Mouse (Mus musculus): ENCODE results near the gene Hspa1a. TPM values are rescaled to one million over a fixed set of nuclear protein-coding genes. Genes with fewer than 3 reads are reported as not detected.

Hspa1a gene
- polyA plus RNA-seq, 1 experiment, result 1.8 TPM

DNA sequence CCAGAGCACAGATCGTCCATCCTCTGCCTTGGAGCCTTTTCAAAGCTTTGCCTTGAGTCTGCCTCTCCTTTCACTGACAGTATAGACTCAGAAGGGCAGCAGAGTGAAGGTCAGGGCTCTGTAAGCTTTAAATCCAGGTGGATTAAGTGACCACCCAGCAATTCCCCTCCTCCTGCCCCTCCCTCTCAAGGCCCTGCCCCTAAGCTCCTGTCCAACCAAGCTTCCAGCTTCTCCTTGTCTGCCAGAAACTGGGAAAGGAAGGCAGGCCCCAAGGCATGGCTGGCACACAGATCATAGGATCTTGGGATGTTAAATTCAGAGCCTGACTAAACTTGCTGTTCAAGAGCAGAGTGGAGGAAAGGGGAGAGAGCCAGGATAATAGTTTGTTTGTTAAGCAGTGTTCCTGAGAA lies 7.3 kb downstream of the Hspa1a start:
- no peak overlapping the region for H3K4me3 ChIP-seq
- no peaks in the 10 kb centered on the region for H3K36me3 ChIP-seq (ENCODE audit: control insufficient read depth, insufficient read depth)

DNA sequence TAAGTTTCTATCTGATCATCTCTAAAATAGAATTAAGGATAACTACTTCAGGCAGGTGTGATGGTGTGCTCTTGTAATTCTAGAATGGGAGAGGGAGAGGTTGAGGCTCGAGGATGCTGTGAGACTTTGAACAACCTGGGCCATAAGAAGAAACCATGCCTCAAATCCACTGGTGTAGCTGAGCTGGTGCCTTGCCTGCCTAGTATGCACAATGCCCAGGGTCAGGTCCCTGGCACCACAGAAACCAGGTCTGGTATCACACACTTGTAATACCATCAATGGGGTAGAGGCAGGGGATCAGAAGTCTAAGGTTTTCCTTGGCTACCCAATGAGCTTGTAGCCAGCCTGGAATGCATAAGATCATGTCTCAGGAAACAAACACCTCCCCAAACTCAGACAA lies 9.1 kb downstream of the Hspa1a start:
- TF ChIP-seq MAX (IDR thresholded peaks at IDR 0.05; ENCODE audit: low read depth) (no peak), TCF3 (IDR thresholded peaks at IDR 0.05; ENCODE audit: insufficient read length, low read depth) (no peak), USF1 (IDR thresholded peaks at IDR 0.05; ENCODE audit: low read depth) (no peak), POLR2AphosphoS2 (IDR thresholded peaks at IDR 0.05; ENCODE audit: insufficient read length, low read depth) (no peak), TCF12 (IDR thresholded peaks at IDR 0.05; ENCODE audit: insufficient read depth, poor library complexity, severe bottlenecking) (no peak), CEBPB (IDR thresholded peaks at IDR 0.05; ENCODE audit: insufficient read depth, poor library complexity, severe bottlenecking) (no peak), POLR2A (IDR thresholded peaks at IDR 0.05; ENCODE audit: insufficient read length, low read depth) (no peak), E2F4 (IDR thresholded peaks at IDR 0.05; ENCODE audit: insufficient read depth) (no peak), MYOG (IDR thresholded peaks at IDR 0.05; ENCODE audit: control insufficient read depth in 1 of 3, insufficient read depth in 1 of 3, insufficient read length in 2 of 3, low read depth in 2 of 3) (no peak), REST (IDR thresholded peaks at IDR 0.05; ENCODE audit: insufficient read depth, insufficient read length) (no peak), SRF (IDR thresholded peaks at IDR 0.05; ENCODE audit: control insufficient read depth, insufficient read length, low read depth) (no peak), MYOD1 (IDR thresholded peaks at IDR 0.05; ENCODE audit: control insufficient read depth in 1 of 3, insufficient read length in 2 of 3, low read depth in 2 of 3) (no peak)
- Histone ChIP-seq H3K4me2 (ENCODE audit: low read depth) (no peak overlapping the region), H3K4me3 (no peak overlapping the region), H3ac (ENCODE audit: control insufficient read depth, insufficient read length) (no peak overlapping the region), H3K36me3 (ENCODE audit: control insufficient read depth, insufficient read depth) (no peaks in the 10 kb centered on the region), H3K79me2 (ENCODE audit: control insufficient read depth, insufficient read depth) (no peaks in the 10 kb centered on the region), H3K27me3 (ENCODE audit: control insufficient read depth, insufficient read depth, insufficient read length) (no peaks in the 10 kb centered on the region)

More for the DNA sequence above, 7.3 kb downstream of the Hspa1a start:
- Histone ChIP-seq H3ac (ENCODE audit: control insufficient read depth, insufficient read length) (no peak overlapping the region), H3K79me2 (ENCODE audit: control insufficient read depth, insufficient read depth) (no peaks in the 10 kb centered on the region), H3K27me3 (ENCODE audit: control insufficient read depth, insufficient read depth, insufficient read length) (no peaks in the 10 kb centered on the region), H3K4me2 (ENCODE audit: low read depth) (no peak overlapping the region)
- TF ChIP-seq MYOG (IDR thresholded peaks at IDR 0.05; ENCODE audit: control insufficient read depth in 1 of 3, insufficient read depth in 1 of 3, insufficient read length in 2 of 3, low read depth in 2 of 3) (no peak), E2F4 (IDR thresholded peaks at IDR 0.05; ENCODE audit: insufficient read depth) (no peak), TCF3 (IDR thresholded peaks at IDR 0.05; ENCODE audit: insufficient read length, low read depth) (no peak), MAX (IDR thresholded peaks at IDR 0.05; ENCODE audit: low read depth) (no peak), REST (IDR thresholded peaks at IDR 0.05; ENCODE audit: insufficient read depth, insufficient read length) (no peak), TCF12 (IDR thresholded peaks at IDR 0.05; ENCODE audit: insufficient read depth, poor library complexity, severe bottlenecking) (no peak), POLR2AphosphoS2 (IDR thresholded peaks at IDR 0.05; ENCODE audit: insufficient read length, low read depth) (no peak), POLR2A (IDR thresholded peaks at IDR 0.05; ENCODE audit: insufficient read length, low read depth) (no peak), MYOD1 (IDR thresholded peaks at IDR 0.05; ENCODE audit: control insufficient read depth in 1 of 3, insufficient read length in 2 of 3, low read depth in 2 of 3) (no peak), USF1 (IDR thresholded peaks at IDR 0.05; ENCODE audit: low read depth) (no peak), SRF (IDR thresholded peaks at IDR 0.05; ENCODE audit: control insufficient read depth, insufficient read length, low read depth) (no peak), CEBPB (IDR thresholded peaks at IDR 0.05; ENCODE audit: insufficient read depth, poor library complexity, severe bottlenecking) (no peak)

DNA sequence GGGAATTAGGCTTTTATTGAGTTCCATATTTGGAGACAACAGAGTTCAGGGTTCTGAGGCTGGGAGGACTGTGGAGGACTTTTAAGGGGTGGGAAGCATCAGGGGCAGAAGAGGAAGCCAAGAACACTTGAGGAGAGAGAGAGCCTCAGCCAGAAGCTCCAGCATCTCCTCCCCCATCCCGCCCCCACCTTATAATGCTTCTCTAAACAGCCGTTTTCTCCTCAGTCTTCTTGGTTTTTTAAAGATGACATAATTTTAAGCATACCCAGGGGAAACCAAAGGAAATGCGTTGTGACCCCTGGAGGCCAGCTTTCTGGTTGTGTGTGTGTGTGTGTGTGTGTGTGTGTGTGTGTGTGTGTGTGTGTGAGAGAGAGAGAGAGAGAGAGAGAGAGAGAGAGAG lies 9.8 kb downstream of the Hspa1a start:
- H3K27me3 ChIP-seq (ENCODE audit: control insufficient read depth, insufficient read depth, insufficient read length), result no peaks in the 10 kb centered on the region

DNA sequence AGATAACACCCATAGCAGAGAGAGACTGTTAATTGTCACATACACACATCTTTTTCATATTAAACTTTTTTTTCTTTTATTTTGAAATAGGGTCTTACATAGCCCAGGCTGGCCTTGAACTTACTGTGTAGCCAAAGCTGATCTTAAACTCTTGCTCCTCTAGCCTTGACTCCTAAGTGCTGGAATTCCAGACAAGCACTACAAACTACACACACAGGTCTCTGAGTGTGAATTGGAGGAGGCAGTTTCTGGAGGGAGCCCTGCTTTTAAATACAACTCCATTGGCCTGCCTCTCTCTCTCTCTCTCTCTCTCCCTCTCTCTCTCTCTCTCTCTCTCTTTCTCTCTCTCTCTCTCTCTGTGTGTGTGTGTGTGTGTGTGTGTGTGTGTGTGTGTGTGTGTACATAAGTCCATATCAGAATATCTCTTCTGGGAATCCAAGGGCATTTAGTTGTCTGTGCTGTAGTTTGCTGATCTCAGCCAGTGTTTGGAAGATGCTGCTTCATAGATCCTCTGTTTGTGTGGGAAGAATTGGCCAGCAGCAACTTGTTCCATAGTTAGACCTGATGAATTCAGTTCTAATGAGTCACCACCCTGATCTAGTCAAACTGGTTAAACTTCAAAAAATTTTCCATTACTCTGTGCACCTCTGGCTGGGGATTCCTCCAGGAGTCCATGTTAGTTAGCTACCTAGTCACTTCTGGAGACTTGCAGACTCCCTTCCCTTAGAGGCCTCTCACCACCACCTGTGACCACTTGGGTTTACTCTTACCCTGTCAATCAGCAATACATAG lies 11.1 kb downstream of the Hspa1a start:
- TF ChIP-seq MYOD1 (IDR thresholded peaks at IDR 0.05; ENCODE audit: control insufficient read depth in 1 of 3, insufficient read length in 2 of 3, low read depth in 2 of 3) (no peak), TCF12 (IDR thresholded peaks at IDR 0.05; ENCODE audit: insufficient read depth, poor library complexity, severe bottlenecking) (no peak), REST (IDR thresholded peaks at IDR 0.05; ENCODE audit: insufficient read depth, insufficient read length) (no peak)
- no peaks in the 10 kb centered on the region for H3K79me2 ChIP-seq (ENCODE audit: control insufficient read depth, insufficient read depth)
- peak overlapping the region; percentile 40 for H3K4me3 ChIP-seq
- H3K36me3 ChIP-seq (ENCODE audit: control insufficient read depth, insufficient read depth), result no peaks in the 10 kb centered on the region
- H3K27me3 ChIP-seq (ENCODE audit: control insufficient read depth, insufficient read depth, insufficient read length), result no peaks in the 10 kb centered on the region
- H3ac ChIP-seq (ENCODE audit: control insufficient read depth, insufficient read length), result no peak overlapping the region
- peak overlapping the region; percentile 91 for H3K4me2 ChIP-seq (ENCODE audit: low read depth)

More for the DNA sequence above, 9.8 kb downstream of the Hspa1a start:
- no peak for TF ChIP-seq TCF3 (IDR thresholded peaks at IDR 0.05; ENCODE audit: insufficient read length, low read depth)
- TF ChIP-seq POLR2A (IDR thresholded peaks at IDR 0.05; ENCODE audit: insufficient read length, low read depth), result no peak
- no peak for TF ChIP-seq MAX (IDR thresholded peaks at IDR 0.05; ENCODE audit: low read depth)
- TF ChIP-seq CEBPB (IDR thresholded peaks at IDR 0.05; ENCODE audit: insufficient read depth, poor library complexity, severe bottlenecking), result no peak
- no peaks in the 10 kb centered on the region for H3K79me2 ChIP-seq (ENCODE audit: control insufficient read depth, insufficient read depth)
- no peak overlapping the region for H3K4me3 ChIP-seq
- H3K36me3 ChIP-seq (ENCODE audit: control insufficient read depth, insufficient read depth), result no peaks in the 10 kb centered on the region
- H3ac ChIP-seq (ENCODE audit: control insufficient read depth, insufficient read length), result no peak overlapping the region
- H3K4me2 ChIP-seq (ENCODE audit: low read depth), result peak overlapping the region; percentile 27

DNA sequence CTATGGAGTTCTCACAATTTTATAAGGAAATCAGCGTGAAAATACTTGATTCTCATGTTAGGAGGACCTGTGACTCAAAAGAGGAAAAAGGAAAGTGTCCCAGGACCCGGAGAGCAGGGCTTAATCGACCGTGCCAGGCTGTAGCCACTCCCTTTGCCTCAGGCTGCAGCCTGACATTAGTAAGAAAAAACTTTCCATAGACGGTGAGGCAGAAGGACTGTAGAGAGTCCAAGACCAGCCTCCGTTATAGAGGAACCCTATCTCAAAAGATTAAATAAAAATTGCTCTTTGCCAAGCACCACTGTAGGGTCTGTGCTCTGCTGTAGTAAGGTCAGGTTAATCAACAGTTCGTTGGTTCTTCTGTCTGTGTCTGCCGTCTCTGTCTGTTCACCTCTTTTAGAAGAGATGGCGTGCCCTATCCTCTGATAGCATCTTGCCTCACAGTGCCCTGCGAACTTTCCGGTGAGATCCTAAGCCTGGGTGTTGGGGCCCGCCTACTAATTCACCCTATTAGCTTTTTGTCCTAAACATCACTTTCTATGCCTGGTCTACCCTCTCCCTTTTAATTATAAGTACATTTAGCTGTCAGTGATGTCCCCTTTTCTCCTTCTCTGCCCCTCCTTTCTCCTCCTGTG lies 12.0 kb downstream of the Hspa1a start:
- peak overlapping the region; percentile 91 for H3K4me2 ChIP-seq (ENCODE audit: low read depth)
- peak overlapping the region; percentile 40 for H3K4me3 ChIP-seq
- no peaks in the 10 kb centered on the region for H3K27me3 ChIP-seq (ENCODE audit: control insufficient read depth, insufficient read depth, insufficient read length)
- no peaks in the 10 kb centered on the region for H3K36me3 ChIP-seq (ENCODE audit: control insufficient read depth, insufficient read depth)
- H3K79me2 ChIP-seq (ENCODE audit: control insufficient read depth, insufficient read depth), result no peaks in the 10 kb centered on the region
- peak overlapping the region; percentile 30 for H3ac ChIP-seq (ENCODE audit: control insufficient read depth, insufficient read length)
- peak; percentile 7 for TF ChIP-seq POLR2A (IDR thresholded peaks at IDR 0.05; ENCODE audit: insufficient read length, low read depth)
- TF ChIP-seq TCF12 (IDR thresholded peaks at IDR 0.05; ENCODE audit: insufficient read depth, poor library complexity, severe bottlenecking), result no peak
- no peak for TF ChIP-seq E2F4 (IDR thresholded peaks at IDR 0.05; ENCODE audit: insufficient read depth)
